Mouse (Mus musculus) cerebellum, adult 11-12 months (tissue): ENCODE measurements around the gene Map4.
A peak's percentile ranks its signal among the peaks of the same experiment; 100 is the strongest.
"Not testable (repeated sequence)": the region's sequence is repeated elsewhere in the genome, so short reads cannot be mapped to it uniquely, and the experiment has no call there.

Experiments used
- DNase-seq: peaks from one replicate; pipeline ENCODE4 v3.0.0; 2022

Gene Map4

DNA sequence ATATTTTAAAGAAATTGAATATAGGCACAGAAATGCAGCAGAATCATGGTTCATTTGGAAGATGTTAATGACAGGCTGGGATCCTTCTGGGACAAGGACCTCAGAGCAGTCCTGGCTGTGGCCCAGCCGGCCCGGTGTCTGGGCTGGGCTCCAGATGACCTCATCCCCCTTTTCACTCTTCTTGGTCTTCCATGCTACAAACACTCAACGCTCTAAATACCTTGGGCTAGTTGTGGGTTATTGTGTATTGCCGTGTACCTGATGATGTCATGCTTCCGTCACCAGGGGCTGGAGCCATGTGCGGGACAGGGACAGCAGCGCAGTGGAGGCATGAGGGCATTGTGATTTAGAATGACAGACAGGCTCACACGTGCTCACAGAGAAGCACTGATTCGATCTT is 139.1 kb downstream of the Map4 start:
- DNase-seq = peak; percentile 82

DNA sequence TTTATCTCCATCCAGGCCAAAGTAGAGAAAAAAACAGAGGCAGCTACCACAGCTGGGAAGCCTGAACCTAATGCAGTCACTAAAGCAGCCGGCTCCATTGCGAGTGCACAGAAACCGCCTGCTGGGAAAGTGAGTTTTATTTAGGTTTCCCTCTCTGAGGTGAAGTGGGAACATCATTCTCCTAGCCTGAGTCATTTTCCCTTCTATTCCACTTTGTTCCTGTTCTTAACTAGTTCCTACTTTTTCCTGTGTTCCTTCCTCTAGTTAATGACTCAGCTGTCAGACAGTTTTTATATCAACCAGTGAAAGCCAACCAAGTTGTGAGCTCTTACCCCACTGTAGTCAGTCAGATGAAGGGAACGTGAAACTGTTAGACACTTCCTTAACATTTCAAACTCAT is 139.8 kb downstream of the Map4 start:
- no peak for DNase-seq

DNA sequence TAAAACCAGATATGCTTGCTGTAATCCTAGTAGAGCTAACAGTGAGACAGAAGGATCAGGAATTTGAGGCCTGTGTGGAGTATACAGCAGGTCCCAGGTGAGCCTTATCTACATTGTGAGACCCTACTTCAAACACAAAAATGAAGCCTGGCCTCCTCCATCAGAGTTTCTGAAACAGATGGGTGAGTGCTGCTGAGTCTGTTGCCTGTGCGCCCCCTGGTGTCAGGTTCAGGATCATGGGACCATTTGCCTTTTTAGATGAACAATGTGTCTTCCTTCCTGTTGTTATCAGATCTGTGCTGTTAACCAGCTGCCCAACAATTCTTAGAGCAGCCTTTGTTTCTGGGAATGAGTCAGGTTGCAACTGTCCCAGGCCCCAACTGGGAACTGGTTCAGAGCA is 140.6 kb downstream of the Map4 start:
- peak; percentile 77 for DNase-seq

DNA sequence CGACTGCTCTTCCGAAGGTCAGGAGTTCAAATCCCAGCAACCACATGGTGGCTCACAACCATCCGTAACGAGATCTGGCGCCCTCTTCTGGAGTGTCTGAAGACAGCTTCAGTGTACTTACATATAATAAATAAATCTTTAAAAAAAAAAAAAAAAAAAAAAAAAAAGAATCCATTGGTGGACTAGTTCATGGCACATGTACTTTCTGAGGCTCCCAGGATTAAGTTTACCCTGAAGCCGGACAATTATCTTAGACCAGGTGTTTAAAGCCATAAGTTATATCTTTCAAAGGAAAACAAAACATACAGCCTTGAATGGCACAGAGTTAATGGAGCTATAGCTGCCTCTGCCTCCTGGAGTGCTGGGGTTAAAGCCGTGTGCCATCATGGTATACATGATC is 145.2 kb downstream of the Map4 start:
- DNase-seq = not testable (repeated sequence)

DNA sequence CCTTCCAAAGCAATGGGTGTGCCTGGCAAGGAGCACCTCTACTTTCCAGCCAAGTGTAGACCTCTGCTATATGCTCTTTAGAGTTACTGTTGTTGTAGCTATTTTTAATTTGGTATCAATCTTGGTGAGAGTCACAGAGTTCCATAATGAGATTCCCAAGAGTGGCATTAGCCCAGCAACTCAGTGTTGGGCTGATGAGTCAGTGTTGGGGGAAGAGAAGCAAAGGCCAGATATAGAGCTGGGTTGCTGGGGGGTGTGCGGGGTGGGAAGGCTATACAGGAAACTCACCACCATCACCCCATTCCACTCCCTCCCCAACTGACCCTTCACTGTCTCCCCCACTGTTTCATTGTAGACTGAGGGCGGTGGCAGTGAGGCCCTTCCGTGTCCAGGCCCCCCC is 149.8 kb downstream of the Map4 start:
- no peak for DNase-seq

DNA sequence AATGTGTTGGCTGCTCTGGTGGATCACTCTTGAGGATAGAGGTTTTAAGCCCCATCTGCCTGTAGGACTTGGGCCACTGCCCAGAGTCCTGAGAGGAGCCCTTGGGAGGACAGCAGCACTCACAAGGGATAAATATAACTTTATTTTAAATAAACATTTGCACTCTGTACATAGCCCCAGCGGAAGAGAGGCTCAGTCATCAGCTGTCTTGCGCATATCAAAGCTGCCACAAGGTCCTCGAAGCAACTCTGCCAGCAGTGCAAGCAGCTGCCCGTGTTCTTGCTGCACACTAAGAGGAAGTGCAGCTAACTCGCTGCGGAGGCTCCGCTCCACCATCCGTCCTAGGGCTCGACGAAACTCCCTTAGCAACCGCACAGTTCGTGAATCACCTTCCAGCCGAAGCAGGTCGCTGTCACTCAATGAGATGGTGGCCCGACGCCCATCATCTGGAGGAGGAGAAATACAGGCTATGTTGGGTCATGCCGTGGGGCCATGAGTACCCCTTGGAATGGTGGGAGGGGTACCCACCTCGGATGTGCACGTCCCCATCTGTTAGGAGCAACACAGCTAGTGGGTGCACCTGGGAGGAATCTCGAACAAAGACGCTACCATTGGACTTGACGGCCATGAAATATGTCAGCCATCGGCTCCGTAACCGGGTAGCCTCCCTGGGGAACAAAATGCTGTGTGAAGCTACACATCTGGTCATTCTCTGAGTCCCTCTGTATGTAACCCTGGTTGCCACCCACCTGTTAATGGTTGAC is 153.1 kb downstream of the Map4 start:
- no peak for DNase-seq

DNA sequence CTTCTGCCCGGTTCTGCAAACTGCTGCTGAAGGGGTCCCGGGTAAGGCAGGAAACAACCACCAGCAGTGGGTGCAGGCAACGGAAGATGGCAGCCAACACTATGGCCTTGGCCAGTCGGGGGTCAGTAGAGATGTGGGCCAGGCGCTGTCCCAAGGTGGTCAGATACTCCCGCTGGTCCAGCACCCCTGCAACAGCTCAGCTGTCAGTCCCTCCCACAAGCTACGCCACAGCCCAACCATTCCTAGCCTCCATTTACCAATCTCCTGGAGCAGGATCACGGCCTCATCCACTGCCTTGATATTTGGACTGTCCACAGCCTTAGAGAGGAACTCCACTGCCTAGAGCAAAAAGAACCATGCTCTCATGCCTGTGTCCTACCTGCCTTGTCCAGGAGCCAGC is 154.4 kb downstream of the Map4 start:
- DNase-seq = no peak

DNA sequence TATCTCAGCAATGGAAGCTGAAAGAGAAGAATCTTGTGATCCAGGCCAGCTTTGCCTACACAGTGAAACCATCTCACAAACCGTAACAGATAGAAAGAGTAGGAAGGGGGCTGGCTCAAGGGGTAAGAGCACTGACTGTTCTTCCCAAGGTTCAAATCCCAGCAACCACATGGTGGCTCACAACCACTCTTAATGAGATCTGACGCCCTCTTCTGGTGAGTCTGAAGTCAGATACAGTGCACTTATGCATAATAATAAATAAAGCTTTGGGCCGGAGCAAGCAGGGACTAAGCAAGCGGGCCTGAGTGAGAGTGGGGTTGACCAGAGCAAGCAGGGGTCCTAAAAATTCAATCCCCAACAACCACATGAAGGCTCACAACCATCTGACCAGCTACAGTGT is 162.0 kb downstream of the Map4 start:
- DNase-seq = no peak

DNA sequence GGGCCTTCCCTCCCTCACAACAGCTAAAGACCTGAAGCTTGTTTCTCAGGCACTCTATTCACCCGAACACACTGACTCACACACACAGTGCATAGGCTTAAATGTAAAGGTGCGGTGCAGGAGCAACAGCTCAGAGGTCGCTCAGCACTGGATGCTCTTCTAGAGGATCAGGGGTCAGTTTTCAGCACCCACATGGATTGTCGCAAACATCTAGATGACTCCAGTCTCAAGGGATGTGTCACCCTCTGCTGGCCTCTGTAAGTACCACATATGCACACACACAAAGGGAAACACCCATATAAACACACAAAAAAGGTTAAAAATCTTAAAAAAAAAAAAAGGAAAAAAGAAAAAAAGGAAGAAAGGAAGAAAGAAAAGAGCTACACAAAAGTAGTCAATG is 163.5 kb downstream of the Map4 start:
- DNase-seq = no peak

DNA sequence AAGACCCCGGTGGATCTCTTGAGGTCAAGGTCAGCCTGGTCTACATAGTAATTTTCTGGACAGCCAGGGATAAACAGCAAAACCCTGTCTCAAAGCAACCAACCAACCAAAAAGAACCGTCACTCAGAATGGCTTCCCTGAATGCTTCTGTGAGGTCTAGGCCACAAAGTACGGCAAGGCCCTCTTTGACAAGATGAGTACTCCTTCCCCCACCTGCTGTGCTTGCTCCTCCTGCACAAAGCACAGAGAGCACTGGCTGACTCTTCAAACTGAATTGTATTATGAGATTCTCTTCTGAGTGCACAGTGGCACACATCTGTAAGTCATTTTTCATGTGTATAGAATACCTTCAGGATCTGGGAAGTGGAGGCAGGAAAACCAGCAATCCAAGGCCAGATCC is 166.5 kb downstream of the Map4 start:
- DNase-seq = no peak

DNA sequence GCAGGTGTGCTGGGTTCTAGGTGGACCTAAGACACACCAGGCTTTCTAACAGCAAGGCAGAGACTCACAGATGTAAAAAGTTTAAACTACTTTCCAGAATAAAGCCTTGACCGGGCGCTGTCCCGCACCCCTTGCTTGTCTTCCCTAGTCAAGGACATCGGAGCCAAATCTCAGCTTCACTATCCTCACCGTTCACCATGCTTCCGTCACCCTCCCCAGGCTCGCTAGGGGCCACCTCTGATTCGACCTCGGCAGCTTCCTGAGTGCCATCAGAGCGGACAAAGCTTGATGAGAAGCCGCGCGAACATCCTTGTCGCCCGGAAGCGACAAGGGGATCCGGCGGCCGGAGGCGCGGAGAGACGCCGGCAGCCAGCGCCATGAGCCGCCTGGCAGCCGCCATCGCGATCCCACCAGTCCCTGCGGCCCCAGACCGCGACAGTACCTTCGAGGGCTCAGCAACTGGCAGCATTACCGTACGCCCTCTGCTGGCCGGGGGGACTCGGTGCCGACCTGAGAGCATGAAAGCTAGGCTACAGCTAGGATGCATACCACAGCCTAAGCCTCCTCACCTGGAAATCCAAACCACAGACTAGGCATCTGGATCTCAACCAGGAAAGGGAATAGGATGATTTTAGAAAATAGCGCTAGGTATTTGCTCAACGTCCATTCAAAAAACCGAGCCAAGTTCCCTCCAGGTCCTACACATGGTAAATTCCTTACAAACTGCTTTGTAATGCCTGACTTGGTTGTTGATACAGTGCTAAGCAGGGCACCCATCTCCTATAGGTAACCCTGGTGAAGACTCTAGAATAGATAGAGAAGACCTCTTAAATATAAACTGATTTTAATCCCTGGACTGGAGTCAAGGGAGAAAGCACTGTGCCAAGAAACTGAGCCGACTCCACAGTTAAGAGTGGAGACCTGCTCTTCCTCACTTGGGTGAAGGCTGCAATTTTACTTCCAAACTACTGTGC is 169.7 kb downstream of the Map4 start:
- peak; percentile 87 for DNase-seq

DNA sequence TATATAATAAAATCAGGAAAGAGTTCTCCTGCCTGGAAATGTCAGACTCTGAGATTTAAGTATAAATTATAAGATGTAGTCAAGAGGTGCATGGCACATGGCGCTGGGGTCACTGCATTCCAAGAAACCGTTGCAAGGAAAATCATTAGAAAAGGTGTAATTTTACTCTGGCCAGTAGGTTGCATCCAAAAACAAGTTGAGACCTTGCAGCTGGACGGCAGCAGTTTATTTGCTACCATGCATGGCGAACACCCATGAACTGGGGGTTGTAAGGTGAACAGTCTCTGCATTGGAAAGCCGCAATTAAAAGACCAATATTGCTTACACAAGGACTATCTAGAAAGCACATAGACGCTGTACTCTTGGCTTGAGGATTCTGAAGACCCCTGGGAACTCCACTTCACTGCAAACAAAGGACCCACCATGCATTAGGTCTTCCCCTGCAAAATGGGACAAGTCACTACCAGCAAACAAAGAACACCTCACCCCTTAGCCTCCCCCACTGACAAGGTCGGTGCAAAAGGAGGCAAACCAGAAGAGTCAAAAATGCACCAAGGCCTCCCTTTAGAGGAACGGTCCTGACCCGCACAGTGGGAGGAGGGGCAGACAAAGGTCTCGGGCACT is 185.2 kb downstream of the Map4 start:
- no peak for DNase-seq

DNA sequence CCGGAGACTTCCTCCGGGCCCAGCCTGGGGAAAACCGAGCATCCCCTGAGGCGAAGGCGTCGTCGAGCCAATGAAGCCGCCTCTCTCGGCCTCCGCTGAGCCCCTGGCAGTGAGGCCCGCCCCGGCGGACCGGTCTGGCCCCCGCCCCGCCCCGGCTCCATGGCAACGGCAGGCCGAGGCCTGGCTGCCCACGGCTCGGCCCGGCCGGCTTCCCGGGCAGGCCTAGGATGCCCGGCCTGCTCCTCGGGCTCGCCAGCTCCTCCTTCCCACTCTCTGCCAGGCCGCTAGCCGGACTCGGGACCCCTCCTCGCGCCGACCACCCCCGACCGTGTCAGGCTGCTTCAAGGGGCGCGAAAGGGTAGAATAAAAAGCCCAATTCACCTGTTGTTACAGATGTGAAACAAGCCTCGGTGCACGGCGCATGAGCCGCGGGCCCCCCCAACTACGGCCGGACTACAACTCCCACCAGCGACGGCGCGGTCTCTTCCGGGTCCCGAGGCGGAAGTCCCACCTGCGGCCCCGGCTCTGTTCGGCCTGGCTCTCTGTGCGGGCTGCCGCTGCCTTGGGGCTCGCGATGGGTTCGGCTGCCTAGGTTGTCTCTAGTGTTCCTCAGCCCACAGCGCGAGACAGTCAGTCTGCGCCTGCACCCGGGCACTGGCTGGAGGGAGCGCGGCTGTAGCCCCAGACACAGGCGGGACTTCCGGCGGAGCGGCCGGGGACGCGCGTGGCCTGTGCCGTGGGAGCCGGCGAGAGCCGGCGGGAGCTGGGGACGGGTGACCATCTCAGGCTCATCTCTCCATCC is 185.9 kb downstream of the Map4 start, which contains the start of gene Smarcc1:
Gene Smarcc1 (plus strand): TSS at position 732 of the 802 bp plus-strand sequence.
- peak; percentile 80 for DNase-seq

DNA sequence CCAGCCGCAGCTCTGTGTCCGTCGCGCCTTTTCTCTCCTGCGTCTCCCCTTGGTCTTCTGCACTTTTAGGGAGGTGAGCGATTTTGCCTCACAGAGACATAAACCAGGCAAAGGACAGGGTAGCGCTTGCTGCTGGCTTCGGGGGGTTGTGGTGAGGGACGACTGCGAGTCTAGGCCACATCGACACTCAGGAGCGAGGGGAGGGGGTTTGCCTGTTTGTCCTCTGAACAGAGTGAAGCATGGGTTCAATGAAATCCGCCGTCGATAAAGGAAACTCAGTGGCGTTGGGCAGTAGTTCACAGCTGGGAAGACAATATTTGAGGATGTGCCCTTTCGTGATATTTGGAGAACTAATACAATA is 186.5 kb downstream of the Map4 start, which contains the start of gene Dhx30:
Gene Dhx30 (minus strand): TSS at position 52 of the 361 bp plus-strand sequence.
- no peak for DNase-seq

DNA sequence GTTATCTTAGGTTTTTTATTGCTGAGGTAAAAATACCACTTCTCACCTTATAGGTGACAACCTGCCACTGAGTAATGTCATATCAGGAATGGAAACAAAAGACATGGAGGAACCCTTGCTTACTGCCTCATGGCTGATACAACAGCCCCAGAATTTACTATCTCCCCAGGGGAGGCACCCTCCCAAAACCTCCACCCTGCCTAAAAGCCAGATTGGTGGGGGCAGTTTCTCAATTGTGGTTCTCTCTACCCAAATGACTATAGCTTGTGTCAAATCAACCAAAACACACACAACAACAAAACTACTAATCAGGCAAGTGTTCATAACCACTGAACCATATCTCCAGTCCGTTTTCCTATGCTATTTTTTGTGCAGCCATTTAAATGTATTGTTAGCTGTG is 187.0 kb downstream of the Map4 start:
- no peak for DNase-seq

DNA sequence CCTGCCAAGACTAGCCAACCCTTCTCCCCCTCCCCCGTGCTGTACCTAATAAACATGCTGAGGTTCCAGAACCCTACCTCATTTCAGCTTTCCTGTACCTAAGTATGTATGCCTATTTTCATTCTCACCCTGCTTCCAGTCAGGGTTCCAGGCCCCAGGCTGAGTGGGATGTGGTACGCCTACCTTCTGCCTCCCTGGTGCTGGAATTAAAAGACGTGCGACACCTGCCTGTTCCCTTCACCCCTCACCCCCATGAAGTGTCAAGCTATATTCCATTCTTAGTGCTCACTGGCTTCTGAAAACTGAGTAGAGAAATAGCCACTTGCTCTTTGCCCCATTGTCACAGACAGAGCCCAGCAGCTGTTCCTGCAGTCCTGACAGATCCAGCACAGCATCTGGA is 190.2 kb downstream of the Map4 start:
- DNase-seq = no peak

DNA sequence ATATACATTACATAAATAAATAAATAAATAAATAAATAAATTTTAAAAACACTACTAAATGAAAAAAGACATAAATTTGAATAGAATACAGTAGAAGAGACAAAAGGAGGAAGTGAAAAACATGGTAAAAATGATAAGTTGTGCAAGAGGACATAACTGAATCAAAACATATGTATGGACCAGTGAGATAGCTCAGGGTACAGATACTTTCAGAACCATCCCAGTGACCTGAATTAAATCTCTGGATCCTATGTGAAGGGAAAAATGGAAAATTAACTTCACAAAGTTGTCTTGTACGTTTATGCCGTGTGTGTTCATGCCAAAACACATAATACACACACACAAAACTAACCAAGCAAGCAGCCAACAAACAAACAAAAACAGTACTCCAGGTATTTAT is 192.1 kb downstream of the Map4 start:
- DNase-seq = no peak

DNA sequence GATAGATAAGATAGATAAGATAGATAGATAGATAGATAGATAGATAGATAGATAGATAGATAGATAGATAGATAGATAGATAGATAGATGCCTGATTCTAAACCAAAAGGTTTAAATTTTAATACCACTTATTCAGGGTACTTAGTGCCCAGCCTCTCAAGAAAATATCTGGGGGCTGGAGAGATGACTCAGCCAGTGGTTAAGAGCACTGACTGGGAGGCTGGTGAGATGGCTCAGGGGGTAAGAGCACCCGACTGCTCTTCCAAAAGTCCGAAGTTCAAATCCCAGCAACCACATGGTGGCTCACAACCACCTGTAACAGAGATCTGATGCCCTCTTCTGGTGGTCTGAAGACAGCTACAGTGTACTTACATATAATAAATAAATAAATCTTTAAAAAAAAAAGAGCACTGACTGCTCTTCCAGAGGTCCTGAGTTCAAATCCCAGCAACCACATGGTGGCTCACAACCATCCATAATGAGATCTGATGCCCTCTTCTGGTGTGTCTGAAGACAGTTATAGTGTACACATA is 192.8 kb downstream of the Map4 start:
- DNase-seq = not testable (repeated sequence)

DNA sequence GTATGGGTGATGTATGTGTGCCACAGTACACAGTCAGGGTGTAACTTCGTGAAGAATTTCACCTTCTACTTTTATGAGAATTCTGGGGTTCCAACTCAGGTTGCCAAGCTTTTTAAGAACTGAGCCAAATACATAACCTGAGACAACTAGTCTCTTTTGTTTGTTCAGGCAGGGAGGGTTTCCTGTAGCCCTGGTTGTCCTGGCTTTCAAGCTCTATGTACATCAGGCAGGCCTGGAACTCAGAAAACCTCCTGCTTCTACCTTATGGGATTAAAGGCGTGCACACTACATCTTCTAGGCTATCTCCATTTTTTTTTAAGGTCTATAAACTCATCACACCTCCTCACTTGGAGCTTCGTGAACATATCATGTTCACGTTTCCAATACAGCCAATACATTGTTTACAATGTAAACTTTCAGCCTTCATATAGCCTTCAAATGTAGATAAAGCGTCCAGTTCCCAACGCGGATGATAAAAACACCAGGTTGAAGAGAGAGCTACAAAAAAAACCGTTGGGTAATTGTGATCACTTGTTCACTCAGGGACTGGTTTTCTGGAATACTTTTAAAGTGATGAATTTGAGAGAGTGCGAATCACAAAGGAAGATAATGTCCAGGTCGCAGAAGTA is 199.8 kb downstream of the Map4 start:
- DNase-seq = no peak

DNA sequence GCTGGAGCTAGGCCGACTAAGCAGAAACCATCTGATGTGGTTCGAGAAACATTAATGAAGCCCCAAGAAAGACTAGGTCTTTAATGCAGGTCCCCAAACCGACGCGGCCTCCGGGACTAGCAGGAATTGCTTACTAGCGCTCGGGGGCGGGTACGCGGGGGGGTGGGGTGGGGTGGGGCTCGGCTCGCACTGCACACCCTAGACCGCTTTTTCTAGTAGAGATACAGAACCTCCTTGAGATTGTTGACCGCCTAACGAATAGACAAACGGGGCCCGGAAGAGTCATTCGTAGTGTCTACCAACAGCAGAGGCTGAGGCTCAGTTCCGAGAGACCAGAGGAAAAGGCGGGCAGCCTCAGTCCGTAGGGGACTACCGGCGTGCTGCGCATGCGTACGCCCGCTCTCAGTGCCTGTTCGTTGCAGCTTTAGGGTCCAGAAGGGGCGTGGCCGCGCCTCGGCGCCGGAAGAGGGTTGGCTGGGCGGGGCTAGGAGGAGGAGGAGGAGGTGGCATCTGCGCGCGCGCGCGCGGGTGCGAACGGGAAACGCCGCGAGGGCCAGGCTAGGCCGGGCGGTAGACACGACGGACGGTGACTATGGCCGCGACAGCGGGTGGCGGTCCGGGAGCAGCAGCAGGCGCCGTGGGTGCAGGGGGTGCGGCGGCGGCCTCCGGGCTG is 200.4 kb downstream of the Map4 start:
- DNase-seq = peak; percentile 99

DNA sequence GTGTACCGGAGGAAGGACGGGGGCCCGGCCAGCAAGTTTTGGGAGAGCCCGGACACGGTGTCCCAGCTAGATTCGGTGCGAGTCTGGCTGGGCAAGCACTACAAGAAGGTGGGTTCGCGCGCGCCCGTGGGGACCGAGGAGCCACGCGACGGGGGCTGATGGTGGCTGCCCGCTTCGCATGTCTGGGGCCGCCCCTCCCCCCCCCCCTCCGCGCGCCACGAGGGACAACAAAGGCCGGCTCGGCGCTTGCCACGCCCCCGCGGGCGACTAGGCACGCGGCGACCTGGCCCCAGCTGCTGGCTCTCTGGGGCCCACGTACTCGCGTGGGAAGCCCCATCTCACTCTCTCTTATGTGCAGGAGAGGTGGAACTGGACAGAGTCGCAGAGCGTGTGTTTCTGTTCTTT is 200.9 kb downstream of the Map4 start:
- no peak for DNase-seq
